Mouse (Mus musculus) induced T-regulatory cell, adult 2 months (primary cell): ENCODE data around the gene Ippk.

Experiments
- DNase-seq: peaks from one replicate; pipeline ENCODE4 v3.0.0-alpha.2; 2012; ENCODE audit warnings: low read depth

Gene Ippk

GRCm38 (mm10) chr13:49420754-49421605, at the start of gene Ippk:
Gene Ippk (plus strand): TSS chr13:49421249.
- DNase-seq, result peak; percentile 98

- DNase-seq, result peak; percentile 71
Measured at GRCm38 (mm10) chr13:49371428-49371899, 49.6 kb upstream of the Ippk start.

GRCm38 (mm10) chr13:49372370-49373060, 48.5 kb upstream of the Ippk start:
- DNase-seq, result no peak

- DNase-seq, result no peak
Measured at GRCm38 (mm10) chr13:49374304-49374703, 46.7 kb upstream of the Ippk start.

GRCm38 (mm10) chr13:49374730-49375129, 46.3 kb upstream of the Ippk start:
- DNase-seq, result no peak

GRCm38 (mm10) chr13:49377608-49378007, 43.4 kb upstream of the Ippk start:
- no peak for DNase-seq

- no peak for DNase-seq
Measured at GRCm38 (mm10) chr13:49379301-49379700, 41.7 kb upstream of the Ippk start.

GRCm38 (mm10) chr13:49381230-49381629, 39.8 kb upstream of the Ippk start:
- DNase-seq, result peak; percentile 90

GRCm38 (mm10) chr13:49382997-49383396, 38.1 kb upstream of the Ippk start:
- no peak for DNase-seq

GRCm38 (mm10) chr13:49384751-49385463, 36.1 kb upstream of the Ippk start:
- no peak for DNase-seq

- DNase-seq, result peak; percentile 60
Measured at GRCm38 (mm10) chr13:49391374-49391773, 29.7 kb upstream of the Ippk start.

GRCm38 (mm10) chr13:49393579-49393978, 27.5 kb upstream of the Ippk start:
- no peak for DNase-seq

- DNase-seq, result no peak
Measured at GRCm38 (mm10) chr13:49394886-49395447, 26.1 kb upstream of the Ippk start.

- no peak for DNase-seq
Measured at GRCm38 (mm10) chr13:49396798-49397197, 24.3 kb upstream of the Ippk start.

GRCm38 (mm10) chr13:49398191-49398590, 22.9 kb upstream of the Ippk start:
- DNase-seq, result no peak

GRCm38 (mm10) chr13:49400139-49400538, 20.9 kb upstream of the Ippk start:
- peak; percentile 39 for DNase-seq

GRCm38 (mm10) chr13:49402628-49403027, 18.4 kb upstream of the Ippk start:
- no peak for DNase-seq

- DNase-seq, result no peak
Measured at GRCm38 (mm10) chr13:49407795-49408194, 13.3 kb upstream of the Ippk start.

GRCm38 (mm10) chr13:49421606-49421917, 513 bp downstream of the Ippk start:
- DNase-seq, result no peak

- DNase-seq, result no peak
Measured at GRCm38 (mm10) chr13:49421959-49422358, 910 bp downstream of the Ippk start.

GRCm38 (mm10) chr13:49426736-49427135, 5.7 kb downstream of the Ippk start:
- DNase-seq, result no peak

- peak; percentile 24 for DNase-seq
Measured at GRCm38 (mm10) chr13:49428042-49428675, 7.1 kb downstream of the Ippk start.
